Mouse (Mus musculus) heart, embryonic 15.5 days (tissue): ENCODE results near the gene Scp2. TPM values are rescaled to one million over a fixed set of nuclear protein-coding genes. Genes with fewer than 3 reads are reported as not detected.

Experiments
- ATAC-seq: fragments of 200-750 bp; cut with Nextera tagmentation; replicated peaks from 2 replicates; pipeline ENCODE4 v1.8.0; 2017; ENCODE audit warnings: low read depth, moderate TSS enrichment; ENCODE audit not compliant: insufficient number of reproducible peaks, insufficient read depth, low FRiP score
- H3K27ac ChIP-seq: fragments of 300-500 bp; sonication (generic); 2 replicates; pipeline ENCODE4 v1.5.1; 2015; ENCODE audit warnings: mild to moderate bottlenecking, inconsistent platforms
- H3K27me3 ChIP-seq: fragments of 300-500 bp; sonication (generic); 2 replicates; pipeline ENCODE4 v1.6.1; 2015; ENCODE audit warnings: inconsistent platforms
- H3K36me3 ChIP-seq: fragments of 300-500 bp; sonication (generic); 2 replicates; pipeline ENCODE4 v1.6.1; 2015; ENCODE audit warnings: mild to moderate bottlenecking, inconsistent platforms
- H3K4me1 ChIP-seq: fragments of 300-500 bp; sonication (generic); replicated peaks from 2 replicates; pipeline ENCODE4 v1.6.1; 2015; ENCODE audit warnings: inconsistent platforms
- H3K4me2 ChIP-seq: fragments of 300-500 bp; sonication (generic); 2 replicates; pipeline ENCODE4 v1.6.1; 2015; ENCODE audit warnings: inconsistent platforms, mild to moderate bottlenecking, moderate library complexity
- H3K4me3 ChIP-seq: fragments of 300-500 bp; sonication (generic); 2 replicates; pipeline ENCODE4 v1.5.1; 2015; ENCODE audit warnings: mild to moderate bottlenecking, inconsistent platforms
- H3K9ac ChIP-seq: fragments of 300-500 bp; sonication (generic); 2 replicates; pipeline ENCODE4 v1.6.1; 2015; ENCODE audit warnings: mild to moderate bottlenecking, inconsistent platforms
- H3K9me3 ChIP-seq: fragments of 300-500 bp; sonication (generic); replicated peaks from 2 replicates; pipeline ENCODE4 v1.6.1; 2016; ENCODE audit warnings: inconsistent platforms
- WGBS: fragments of 180-500 bp; shearing (Covaris S2); methylation state at CpG from one replicate; pipeline ENCODE4 v1.1.7; 2015; ENCODE audit warnings: mixed read lengths; 5-methylcytosine and 5-hydroxymethylcytosine counted together
- polyA plus RNA-seq: library from polyadenylated mRNA; unstranded; fragments of >200 nt; fragmentation: Nextera tagmentation; extraction: Ambion mirVana; gene quantifications from 2 replicates; pipeline ENCODE4 v1.2.1, GENCODE M21; 2015

Gene Scp2
- polyA plus RNA-seq, 1 experiment from 2014 or later, result 171 TPM

- Histone ChIP-seq H3K27ac (peak overlapping the region; percentile 56), H3K4me3 (peak overlapping the region; percentile 70), H3K36me3 (no peaks in the 10 kb centered on the region; the same call in 1 of the 2 replicates), H3K4me1 (peaks cover 16% of the 10 kb centered on the region), H3K9ac (peak overlapping the region; percentile 54), H3K27me3 (no peaks in the 10 kb centered on the region), H3K9me3 (no peaks in the 10 kb centered on the region), H3K4me2 (peak overlapping the region; percentile 72)
- WGBS, result 2% methylated on average over 26 of the region's 26 CpGs
- peak; percentile 95 for ATAC-seq
These were observed 73.4 kb downstream of the Scp2 start for GRCm38 (mm10) chr4:108071235-108071901.

- peak overlapping the region; percentile 54 for H3K9ac ChIP-seq
- peaks cover 6% of the 10 kb centered on the region; the same call in 1 of the 2 replicates for H3K36me3 ChIP-seq
- no peak for ATAC-seq
- H3K4me3 ChIP-seq, result peak overlapping the region; percentile 70
- no peaks in the 10 kb centered on the region for H3K9me3 ChIP-seq
- peak overlapping the region; percentile 72 for H3K4me2 ChIP-seq
- 5% methylated on average over 8 of the region's 8 CpGs for WGBS
- H3K4me1 ChIP-seq, result peaks cover 16% of the 10 kb centered on the region
- H3K27ac ChIP-seq, result peak overlapping the region; percentile 56
- no peaks in the 10 kb centered on the region for H3K27me3 ChIP-seq
These were observed 74.1 kb downstream of the Scp2 start for GRCm38 (mm10) chr4:108070723-108071122.

- 55% methylated on average over 4 of the region's 4 CpGs for WGBS
- Histone ChIP-seq H3K4me1 (peaks cover 19% of the 10 kb centered on the region), H3K27ac (peak overlapping the region; percentile 56), H3K4me3 (peak overlapping the region; percentile 70), H3K4me2 (peak overlapping the region; percentile 72), H3K27me3 (no peaks in the 10 kb centered on the region), H3K9ac (peak overlapping the region; percentile 54), H3K36me3 (peaks cover 10% of the 10 kb centered on the region; the same call in 1 of the 2 replicates), H3K9me3 (no peaks in the 10 kb centered on the region)
- ATAC-seq, result no peak
These were observed 74.5 kb downstream of the Scp2 start for GRCm38 (mm10) chr4:108070286-108070685.

- peaks cover 21% of the 10 kb centered on the region for H3K4me1 ChIP-seq
These were observed 76.7 kb downstream of the Scp2 start for GRCm38 (mm10) chr4:108068081-108068480.

GRCm38 (mm10) chr4:108067261-108067660, 77.5 kb downstream of the Scp2 start:
- WGBS, result 85% methylated on average over 7 of the region's 7 CpGs
- Histone ChIP-seq H3K27me3 (no peaks in the 10 kb centered on the region), H3K9me3 (no peaks in the 10 kb centered on the region), H3K4me3 (no peak overlapping the region), H3K36me3 (peaks cover 25% of the 10 kb centered on the region), H3K9ac (no peak overlapping the region), H3K4me2 (no peak overlapping the region), H3K4me1 (peaks cover 21% of the 10 kb centered on the region), H3K27ac (no peak overlapping the region)
- no peak for ATAC-seq

More at GRCm38 (mm10) chr4:108068081-108068480, 76.7 kb downstream of the Scp2 start:
- no peak overlapping the region for H3K27ac ChIP-seq
- H3K9ac ChIP-seq, result no peak overlapping the region
- H3K9me3 ChIP-seq, result no peaks in the 10 kb centered on the region
- H3K4me2 ChIP-seq, result no peak overlapping the region
- H3K27me3 ChIP-seq, result no peaks in the 10 kb centered on the region
- H3K36me3 ChIP-seq, result peaks cover 17% of the 10 kb centered on the region
- ATAC-seq, result no peak
- WGBS, result 79% methylated on average over 2 of the region's 2 CpGs
- no peak overlapping the region for H3K4me3 ChIP-seq

GRCm38 (mm10) chr4:108066569-108066968, 78.2 kb downstream of the Scp2 start:
- Histone ChIP-seq H3K27ac (no peak overlapping the region), H3K27me3 (no peaks in the 10 kb centered on the region), H3K9me3 (no peaks in the 10 kb centered on the region), H3K36me3 (peaks cover 27% of the 10 kb centered on the region), H3K4me3 (no peak overlapping the region), H3K4me2 (no peak overlapping the region), H3K9ac (no peak overlapping the region), H3K4me1 (peaks cover 21% of the 10 kb centered on the region)
- ATAC-seq, result no peak
- 77% methylated on average over 4 of the region's 4 CpGs for WGBS

- Histone ChIP-seq H3K9ac (no peak overlapping the region), H3K36me3 (peaks cover 27% of the 10 kb centered on the region), H3K27ac (no peak overlapping the region), H3K4me3 (no peak overlapping the region), H3K4me2 (no peak overlapping the region), H3K4me1 (peaks cover 17% of the 10 kb centered on the region), H3K9me3 (no peaks in the 10 kb centered on the region), H3K27me3 (no peaks in the 10 kb centered on the region)
- no peak for ATAC-seq
- WGBS, result 48% methylated on average over 2 of the region's 2 CpGs
These were observed 79.5 kb downstream of the Scp2 start for GRCm38 (mm10) chr4:108065176-108065844.

- H3K27ac ChIP-seq, result no peak overlapping the region
- no peaks in the 10 kb centered on the region for H3K9me3 ChIP-seq
- H3K4me1 ChIP-seq, result 0 out of 2 replicates have a peak, but pooled peaks cover 8% of the 10 kb centered on the region
- ATAC-seq, result no peak
- H3K27me3 ChIP-seq, result no peaks in the 10 kb centered on the region
- no peak overlapping the region for H3K4me3 ChIP-seq
- H3K36me3 ChIP-seq, result peaks cover 32% of the 10 kb centered on the region
- WGBS, result 81% methylated on average over 6 of the region's 6 CpGs
- H3K4me2 ChIP-seq, result no peak overlapping the region
- H3K9ac ChIP-seq, result no peak overlapping the region
These were observed 81.2 kb downstream of the Scp2 start for GRCm38 (mm10) chr4:108063616-108064015.

GRCm38 (mm10) chr4:108062524-108062923, 82.3 kb downstream of the Scp2 start:
- Histone ChIP-seq H3K4me2 (no peak overlapping the region), H3K4me3 (no peak overlapping the region), H3K4me1 (0 out of 2 replicates have a peak, but pooled peaks cover 11% of the 10 kb centered on the region), H3K27ac (no peak overlapping the region), H3K36me3 (peaks cover 32% of the 10 kb centered on the region), H3K27me3 (no peaks in the 10 kb centered on the region), H3K9ac (no peak overlapping the region), H3K9me3 (no peaks in the 10 kb centered on the region)
- WGBS, result 91% methylated on average over 5 of the region's 5 CpGs
- ATAC-seq, result no peak

- H3K27me3 ChIP-seq, result no peaks in the 10 kb centered on the region
- no peak overlapping the region for H3K4me2 ChIP-seq
- no peak overlapping the region for H3K27ac ChIP-seq
- H3K36me3 ChIP-seq, result peaks cover 30% of the 10 kb centered on the region
- no peak overlapping the region for H3K4me3 ChIP-seq
- 0 out of 2 replicates have a peak, but pooled peaks cover 11% of the 10 kb centered on the region for H3K4me1 ChIP-seq
- WGBS, result 76% methylated on average over 4 of the region's 4 CpGs
- H3K9ac ChIP-seq, result no peak overlapping the region
- no peak for ATAC-seq
- H3K9me3 ChIP-seq, result no peaks in the 10 kb centered on the region
These were observed 84.0 kb downstream of the Scp2 start for GRCm38 (mm10) chr4:108060774-108061173.

- ATAC-seq, result no peak
- Histone ChIP-seq H3K9ac (no peak overlapping the region), H3K27ac (no peak overlapping the region), H3K27me3 (no peaks in the 10 kb centered on the region), H3K4me3 (no peak overlapping the region), H3K36me3 (peaks cover 34% of the 10 kb centered on the region), H3K9me3 (no peaks in the 10 kb centered on the region), H3K4me2 (no peak overlapping the region), H3K4me1 (0 out of 2 replicates have a peak, but pooled peaks cover 6% of the 10 kb centered on the region)
- WGBS, result 82% methylated on average over 19 of the region's 19 CpGs
These were observed 85.0 kb downstream of the Scp2 start for GRCm38 (mm10) chr4:108059601-108060379.
